Mouse (Mus musculus) CH12.LX (cell line): Measurements from ENCODE around the gene Ssbp3. TPM values are rescaled to one million over a fixed set of nuclear protein-coding genes. Genes with fewer than 3 reads are reported as not detected.

Source experiments
- DNase-seq: peaks from one replicate; pipeline ENCODE4 v3.0.0-alpha.2; 2013; ENCODE audit errors: extremely low read depth
- H3K27ac ChIP-seq: 2 replicates; pipeline ENCODE4 v1.5.1; 2012; ENCODE audit warnings: low read depth, mild to moderate bottlenecking, control low read depth, moderate library complexity; ENCODE audit not compliant: insufficient read depth
- H3K27me3 ChIP-seq: replicated peaks from 2 replicates; pipeline ENCODE3; 2012; ENCODE audit warnings: inconsistent platforms
- H3K36me3 ChIP-seq, 2 experiments: replicated peaks in 1 of 2; 2 replicates each; pipeline versions ENCODE3 to v1.6.1; 2012; ENCODE audit warnings: inconsistent platforms in 1 of 2, low read length in 1 of 2, mild to moderate bottlenecking in 1 of 2, mixed read lengths in 1 of 2, moderate library complexity in 1 of 2; ENCODE audit not compliant: control insufficient read depth in 1 of 2, insufficient read depth in 1 of 2
- H3K4me1 ChIP-seq, 2 experiments: 2 replicates each; pipeline ENCODE4 v1.6.1; 2012; ENCODE audit warnings: inconsistent platforms in 1 of 2, moderate library complexity in 1 of 2; ENCODE audit not compliant: insufficient read depth in 2 of 2, control insufficient read depth in 1 of 2
- H3K4me2 ChIP-seq: 2 replicates; pipeline ENCODE4 v1.6.1; 2012; ENCODE audit warnings: low read depth, mild to moderate bottlenecking, control low read depth; ENCODE audit not compliant: poor library complexity, insufficient read depth, severe bottlenecking
- H3K4me3 ChIP-seq, 3 experiments: fragments of 150-350 bp in 1 of 3; sonication (generic) in 1 of 3; replicated peaks in 1 of 3; 2 replicates each; pipeline versions ENCODE3 to v1.5.1; 2011 to 2012; ENCODE audit warnings: low read depth in 2 of 3, low read length in 2 of 3, mild to moderate bottlenecking in 2 of 3, moderate library complexity in 2 of 3, control low read depth in 1 of 3, improper control_type of control experiment in 1 of 3, inconsistent platforms in 1 of 3, mixed read lengths in 1 of 3; ENCODE audit not compliant: poor library complexity in 1 of 3
- H3K79me2 ChIP-seq: replicated peaks from 2 replicates; pipeline ENCODE4 v1.6.1; 2012; ENCODE audit warnings: mild to moderate bottlenecking, moderate library complexity; ENCODE audit not compliant: control insufficient read depth, poor library complexity, insufficient read depth, severe bottlenecking; ENCODE audit errors: extremely low read depth
- H3K9ac ChIP-seq: 2 replicates; pipeline ENCODE4 v1.6.1; 2012; ENCODE audit warnings: low read depth, mild to moderate bottlenecking, control low read depth, moderate library complexity; ENCODE audit not compliant: insufficient read depth
- H3K9me3 ChIP-seq: replicated peaks from 2 replicates; pipeline ENCODE3; 2012; ENCODE audit warnings: low read length, inconsistent platforms, mixed read lengths
- BHLHE40 ChIP-seq: IDR thresholded peaks from 2 replicates; pipeline ENCODE4 v1.6.1; 2011; ENCODE audit warnings: mild to moderate bottlenecking, low read depth, low read length, improper control_type of control experiment
- CHD2 ChIP-seq: IDR thresholded peaks from 2 replicates; pipeline ENCODE4 v1.6.1; 2011; ENCODE audit warnings: low read length, improper control_type of control experiment
- CTCF ChIP-seq, 2 experiments: IDR thresholded peaks in 1 of 2; conservative IDR thresholded peaks in 1 of 2; 2 replicates each; pipeline ENCODE4 v1.5.1; 2011 to 2012; ENCODE audit warnings: low read depth in 2 of 2, low read length in 2 of 2, improper control_type of control experiment in 1 of 2, inconsistent platforms in 1 of 2, mild to moderate bottlenecking in 1 of 2, moderate library complexity in 1 of 2
- E2F4 ChIP-seq: IDR thresholded peaks from 2 replicates; pipeline ENCODE4 v1.6.1; 2011; ENCODE audit warnings: low read depth, low read length, improper control_type of control experiment; ENCODE audit not compliant: insufficient replicate concordance
- ELF1 ChIP-seq: IDR thresholded peaks from 2 replicates; pipeline ENCODE4 v1.6.1; 2014; ENCODE audit warnings: low read depth, mild to moderate bottlenecking, inconsistent platforms, low read length, improper control_type of control experiment
- ETS1 ChIP-seq: conservative IDR thresholded peaks from 2 replicates; pipeline ENCODE4 v1.6.1; 2012; ENCODE audit warnings: low read depth, mild to moderate bottlenecking, inconsistent platforms, low read length, improper control_type of control experiment, moderate library complexity
- GABPA ChIP-seq: IDR thresholded peaks from 2 replicates; pipeline ENCODE4 v1.6.1; 2012; ENCODE audit warnings: low read depth, low read length, improper control_type of control experiment, inconsistent platforms; ENCODE audit not compliant: insufficient replicate concordance
- HCFC1 ChIP-seq: IDR thresholded peaks from 2 replicates; pipeline ENCODE4 v1.6.1; 2012; ENCODE audit warnings: low read depth, mild to moderate bottlenecking, inconsistent platforms, low read length, improper control_type of control experiment
- JUN ChIP-seq: IDR thresholded peaks from 2 replicates; pipeline ENCODE4 v1.6.1; 2011; ENCODE audit warnings: low read depth, mild to moderate bottlenecking, low read length, improper control_type of control experiment, moderate library complexity; ENCODE audit not compliant: insufficient read depth
- KAT2A ChIP-seq: IDR thresholded peaks from 2 replicates; pipeline ENCODE4 v1.6.1; 2012; ENCODE audit warnings: low read length, improper control_type of control experiment, inconsistent platforms; ENCODE audit not compliant: insufficient replicate concordance
- MAX ChIP-seq: IDR thresholded peaks from 2 replicates; pipeline ENCODE4 v1.6.1; 2011; ENCODE audit warnings: low read length, improper control_type of control experiment
- MEF2A ChIP-seq: IDR thresholded peaks from 2 replicates; pipeline ENCODE4 v1.6.1; 2014; ENCODE audit warnings: low read depth, mild to moderate bottlenecking, inconsistent platforms, low read length, improper control_type of control experiment, borderline replicate concordance
- NELFE ChIP-seq: IDR thresholded peaks from 2 replicates; pipeline ENCODE4 v1.6.1; 2011; ENCODE audit warnings: low read depth, low read length, improper control_type of control experiment
- POLR2A ChIP-seq: IDR thresholded peaks from 2 replicates; pipeline ENCODE4 v1.6.1; 2011; ENCODE audit warnings: low read depth, mild to moderate bottlenecking, improper control_type of control experiment, low read length
- RAD21 ChIP-seq: IDR thresholded peaks from 2 replicates; pipeline ENCODE4 v1.6.1; 2011; ENCODE audit warnings: low read depth, mild to moderate bottlenecking, low read length, improper control_type of control experiment, moderate library complexity
- SIN3A ChIP-seq: IDR thresholded peaks from 2 replicates; pipeline ENCODE4 v1.6.1; 2012; ENCODE audit warnings: low read length, improper control_type of control experiment, inconsistent platforms
- SMC3 ChIP-seq: IDR thresholded peaks from 2 replicates; pipeline ENCODE4 v1.6.1; 2011; ENCODE audit warnings: low read depth, low read length, improper control_type of control experiment
- TBP ChIP-seq: conservative IDR thresholded peaks from 2 replicates; pipeline ENCODE4 v1.6.1; 2011; ENCODE audit warnings: low read depth, low read length, improper control_type of control experiment
- TCF12 ChIP-seq: IDR thresholded peaks from 2 replicates; pipeline ENCODE4 v1.6.1; 2014; ENCODE audit warnings: low read depth, mild to moderate bottlenecking, inconsistent platforms, low read length, improper control_type of control experiment
- UBTF ChIP-seq: IDR thresholded peaks from 2 replicates; pipeline ENCODE4 v1.6.1; 2012; ENCODE audit warnings: low read depth, mild to moderate bottlenecking, inconsistent platforms, low read length, improper control_type of control experiment, moderate library complexity
- USF1 ChIP-seq: IDR thresholded peaks from 2 replicates; pipeline ENCODE4 v1.6.1; 2014; ENCODE audit warnings: low read depth, mild to moderate bottlenecking, inconsistent platforms, low read length, improper control_type of control experiment
- ZC3H11A ChIP-seq: IDR thresholded peaks from 2 replicates; pipeline ENCODE4 v1.6.1; 2012; ENCODE audit warnings: low read depth, mild to moderate bottlenecking, inconsistent platforms, low read length, improper control_type of control experiment
- ZMIZ1 ChIP-seq: IDR thresholded peaks from 2 replicates; pipeline ENCODE4 v1.6.1; 2012; ENCODE audit warnings: low read depth, mild to moderate bottlenecking, inconsistent platforms, low read length, improper control_type of control experiment
- dilution Hi-C: fragments of 300-500 bp; cut with MboI; formaldehyde crosslinking; loops from 2 replicates; pipeline ENCODE4 v1.14.3; 2020; ENCODE audit warnings: low sequenced_read_pairs; ENCODE audit not compliant: extremely low pct_unique_long_range_greater_than_20kb, extremely low pct_ligation_motif_present
- in situ Hi-C: fragments of 300-500 bp; cut with MboI; formaldehyde crosslinking; loops from 3 replicates; pipeline ENCODE4 v1.14.3; 2019; ENCODE audit warnings: low sequenced_read_pairs, low pct_ligation_motif_present, low pct_unique_long_range_greater_than_20kb, mixed read lengths
- polyA plus RNA-seq: library from polyadenylated mRNA; unstranded; fragments of >175 nt; gene quantifications from 2 replicates; pipeline ENCODE4 v1.2.1, GENCODE M21; 2012; ENCODE audit warnings: low read depth; ENCODE audit not compliant: insufficient read length
- total RNA-seq, 2 experiments: library from RNA; depleted of rRNA; stranded (reverse); fragments of 300-350 nt in 1 of 2; fragments of >200 nt in 1 of 2; gene quantifications; 2 replicates each; pipeline ENCODE4 v1.2.3; 2012 to 2014

Ssbp3 gene
- total and polyA plus RNA-seq, 3 experiments, result 32.4 to 129 (median 76.5) TPM

GRCm38 (mm10) chr4:106866381-106866780 lies 44.1 kb upstream of the Ssbp3 start:
- in situ Hi-C loops, result no loop called here
- dilution Hi-C loops, result no loop called here
- Histone ChIP-seq H3K79me2 (no peaks in the 10 kb centered on the region), H3K9me3 (no peaks in the 10 kb centered on the region), H3K36me3 (no peaks in the 10 kb centered on the region), H3K27ac (no peak overlapping the region), H3K4me3 (no peak overlapping the region), H3K27me3 (no peaks in the 10 kb centered on the region), H3K4me2 (no peak overlapping the region), H3K4me1 (peaks cover 13 to 33% of the 10 kb centered on the region in 2 experiments), H3K9ac (no peak overlapping the region)
- TF ChIP-seq NELFE (no peak), SMC3 (no peak), CHD2 (no peak), CTCF (conservative IDR thresholded peaks at IDR 0.05 in 1 of 2, IDR thresholded peaks at IDR 0.05 in 1 of 2; ENCODE audit: low read depth in 2 of 2, low read length in 2 of 2) (no peak), GABPA (no peak), MEF2A (no peak), USF1 (no peak), BHLHE40 (no peak), UBTF (no peak), ZC3H11A (no peak), RAD21 (no peak), ETS1 (no peak), POLR2A (no peak), SIN3A (no peak), TCF12 (no peak), JUN (no peak), ZMIZ1 (no peak), TBP (no peak), ELF1 (no peak)
- DNase-seq, result no peak

GRCm38 (mm10) chr4:106866845-106867244 lies 43.7 kb upstream of the Ssbp3 start:
- dilution Hi-C loops (no loop called here), in situ Hi-C loops (no loop called here)
- TF ChIP-seq HCFC1 (no peak), ELF1 (no peak), E2F4 (no peak), UBTF (no peak), MAX (no peak), USF1 (no peak), KAT2A (no peak), SMC3 (no peak)
- Histone ChIP-seq H3K4me3 (no peak overlapping the region), H3K9ac (no peak overlapping the region), H3K36me3 (no peaks in the 10 kb centered on the region), H3K27ac (no peak overlapping the region), H3K9me3 (no peaks in the 10 kb centered on the region), H3K79me2 (no peaks in the 10 kb centered on the region), H3K27me3 (no peaks in the 10 kb centered on the region), H3K4me2 (no peak overlapping the region), H3K4me1 (peaks cover 13 to 33% of the 10 kb centered on the region in 2 experiments)
- DNase-seq, result no peak
